Mouse (Mus musculus) heart, postnatal 0 days (tissue): ENCODE measurements at regions not wholly inside any gene's neighbourhood (a gene's known extent, or its start where the extent isn't known, plus 50 kb on each side); places are given as distances from the start of the nearest gene placed in this dataset.

Experiments
- ATAC-seq: fragments of 200-750 bp; cut with Nextera tagmentation; 2 replicates; pipeline ENCODE4 v1.8.0; 2017; ENCODE audit warnings: low read depth, moderate number of reproducible peaks, moderate library complexity; ENCODE audit not compliant: insufficient read depth
- DNase-seq: peaks from one replicate; pipeline ENCODE4 v3.0.0-alpha.2; 2016; ENCODE audit warnings: low spot score
- H3K27ac ChIP-seq: fragments of 300-500 bp; sonication (generic); 2 replicates; pipeline ENCODE4 v1.5.1; 2014; ENCODE audit warnings: low read depth, mild to moderate bottlenecking
- H3K27me3 ChIP-seq: fragments of 300-500 bp; sonication (generic); 2 replicates; pipeline ENCODE4 v1.6.1; 2014; ENCODE audit warnings: low read length, mixed read lengths; ENCODE audit not compliant: control insufficient read depth, insufficient read depth
- H3K36me3 ChIP-seq: fragments of 300-500 bp; sonication (generic); replicated peaks from 2 replicates; pipeline ENCODE4 v1.6.1; 2014; ENCODE audit warnings: low read length, mixed read lengths; ENCODE audit not compliant: control insufficient read depth, insufficient read depth
- H3K4me1 ChIP-seq: fragments of 300-500 bp; sonication (generic); 2 replicates; pipeline ENCODE4 v1.6.1; 2014; ENCODE audit warnings: antibody characterized with exemption; ENCODE audit not compliant: control insufficient read depth, insufficient read depth
- H3K4me2 ChIP-seq: fragments of 300-500 bp; sonication (generic); 2 replicates; pipeline ENCODE4 v1.6.1; 2014; ENCODE audit warnings: low read depth, mild to moderate bottlenecking, low read length, moderate library complexity
- H3K4me3 ChIP-seq: fragments of 300-500 bp; sonication (generic); 2 replicates; pipeline ENCODE4 v1.5.1; 2014; ENCODE audit warnings: low read depth, low read length
- H3K9ac ChIP-seq: fragments of 300-500 bp; sonication (generic); replicated peaks from 2 replicates; pipeline ENCODE4 v1.6.1; 2014; ENCODE audit warnings: low read depth, low read length, mixed read lengths
- H3K9me3 ChIP-seq: fragments of 300-500 bp; sonication (generic); replicated peaks from 2 replicates; pipeline ENCODE4 v1.6.1; 2016; ENCODE audit warnings: low read length; ENCODE audit not compliant: control insufficient read depth
- CTCF ChIP-seq: IDR thresholded peaks from 2 replicates; pipeline ENCODE4 v1.5.1; 2016; ENCODE audit warnings: antibody characterized with exemption, control low read depth, low read depth
- EP300 ChIP-seq: IDR thresholded peaks from 2 replicates; pipeline ENCODE4 v1.6.1; 2016; ENCODE audit warnings: antibody characterized with exemption, low read depth
- WGBS: fragments of 180-500 bp; shearing (Covaris S2); extraction: QIAGEN DNeasy Blood & Tissue Kit; methylation state at CpG from one replicate; pipeline ENCODE4 v1.1.7; 2014; 5-methylcytosine and 5-hydroxymethylcytosine counted together

DNA sequence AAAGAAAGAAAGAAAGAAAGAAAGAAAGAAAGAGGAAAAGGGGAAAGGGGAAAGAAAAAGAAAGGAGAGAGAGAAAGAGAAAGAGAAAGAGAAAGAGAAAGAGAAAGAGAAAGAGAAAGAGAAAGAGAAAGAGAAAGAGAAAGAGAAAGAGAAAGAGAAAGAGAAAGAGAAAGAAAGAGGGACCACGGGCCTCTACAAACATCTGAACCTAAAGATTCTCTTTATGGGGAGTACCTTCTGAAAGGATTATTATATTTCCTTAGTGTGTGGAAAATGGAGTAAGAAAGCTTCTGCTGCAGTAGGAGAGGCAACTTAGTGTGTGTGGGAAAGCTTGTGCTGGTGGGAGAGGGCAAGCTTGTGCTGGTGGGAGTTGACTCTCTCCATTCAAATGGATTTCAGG lies 147.1 kb downstream of the Cth start:
- ATAC-seq (no peak), DNase-seq (no peak)
- H3K4me3 ChIP-seq: no peak overlapping the region
- no peaks in the 10 kb centered on the region for H3K4me1 ChIP-seq
- TF ChIP-seq EP300: no peak
- TF ChIP-seq CTCF: no peak
- WGBS: 89% methylated on average over 1 of the region's 1 CpGs
- no peak overlapping the region for H3K9ac ChIP-seq
- H3K9me3 ChIP-seq: no peaks in the 10 kb centered on the region
- H3K27ac ChIP-seq: no peak overlapping the region
- H3K4me2 ChIP-seq: no peak overlapping the region
- no peaks in the 10 kb centered on the region for H3K36me3 ChIP-seq
- no peaks in the 10 kb centered on the region for H3K27me3 ChIP-seq

DNA sequence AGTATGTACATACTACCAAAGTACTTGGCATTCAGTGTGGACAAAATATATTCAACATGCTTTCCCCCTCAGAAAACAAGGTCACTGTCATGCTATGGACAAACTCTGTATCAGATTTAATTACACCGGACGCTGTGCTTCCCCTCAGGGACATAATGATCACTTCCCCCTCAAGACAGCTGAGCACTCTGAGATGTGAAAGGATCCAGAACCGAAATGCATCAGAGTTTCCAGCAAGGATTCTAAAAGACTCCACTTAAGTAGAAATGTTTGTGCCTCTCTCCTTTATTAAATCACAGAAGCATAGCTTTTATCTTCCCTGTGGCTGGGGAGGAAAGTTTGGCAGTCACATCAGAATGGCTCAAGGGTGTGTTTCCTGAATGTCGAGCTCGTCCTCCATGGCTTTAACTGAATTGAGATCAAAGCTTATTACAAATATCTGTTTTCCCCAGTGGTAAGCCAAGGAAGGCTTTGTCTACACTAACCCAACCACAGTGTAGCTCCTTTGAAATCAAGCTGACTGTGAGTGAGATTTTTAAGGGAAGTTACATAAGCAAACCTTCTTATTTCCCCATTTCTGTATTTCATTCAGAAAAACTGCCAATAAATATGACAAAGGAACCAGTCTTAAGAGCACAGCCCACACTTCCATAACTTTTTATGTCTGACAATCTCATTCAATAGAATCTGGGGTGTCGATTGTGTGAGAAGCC lies 161.2 kb downstream of the Cth start:
- no peaks in the 10 kb centered on the region for H3K9me3 ChIP-seq
- H3K27ac ChIP-seq: peak overlapping the region; percentile 51; the same call in 1 of the 2 replicates
- ATAC-seq: no peak
- no peak for DNase-seq
- WGBS: 17% methylated on average over 6 of the region's 6 CpGs
- H3K4me3 ChIP-seq: no peak overlapping the region
- no peak overlapping the region for H3K9ac ChIP-seq
- H3K27me3 ChIP-seq: no peaks in the 10 kb centered on the region
- no peak overlapping the region for H3K4me2 ChIP-seq
- H3K36me3 ChIP-seq: no peaks in the 10 kb centered on the region
- TF ChIP-seq EP300 (no peak), CTCF (no peak)
- H3K4me1 ChIP-seq: peaks cover 9% of the 10 kb centered on the region

GRCm38 (mm10) chr3:157759856-157760255 lies 165.0 kb downstream of the Cth start:
- Histone ChIP-seq H3K4me2 (no peak overlapping the region), H3K9ac (no peak overlapping the region), H3K4me1 (peaks cover 9% of the 10 kb centered on the region), H3K36me3 (no peaks in the 10 kb centered on the region), H3K4me3 (no peak overlapping the region), H3K27ac (no peak overlapping the region), H3K9me3 (no peaks in the 10 kb centered on the region), H3K27me3 (no peaks in the 10 kb centered on the region)
- DNase-seq (no peak), ATAC-seq (no peak)
- no peak for TF ChIP-seq CTCF
- no peak for TF ChIP-seq EP300
- 98% methylated on average over 1 of the region's 1 CpGs for WGBS

GRCm38 (mm10) chr3:157754826-157755225 lies 170.1 kb downstream of the Cth start:
- no peak for TF ChIP-seq CTCF
- no peak for TF ChIP-seq EP300
- H3K36me3 ChIP-seq: no peaks in the 10 kb centered on the region
- H3K9me3 ChIP-seq: no peaks in the 10 kb centered on the region
- H3K4me2 ChIP-seq: no peak overlapping the region
- H3K27ac ChIP-seq: no peak overlapping the region
- H3K4me3 ChIP-seq: no peak overlapping the region
- WGBS: 23% methylated on average over 4 of the region's 4 CpGs
- no peaks in the 10 kb centered on the region; the same call in 1 of the 2 replicates for H3K4me1 ChIP-seq
- H3K27me3 ChIP-seq: no peaks in the 10 kb centered on the region
- DNase-seq (peak; percentile 30), ATAC-seq (peak; percentile 71; the same call in 1 of the 2 replicates)
- no peak overlapping the region for H3K9ac ChIP-seq

GRCm38 (mm10) chr3:157750266-157750665 lies 174.6 kb downstream of the Cth start:
- 60% methylated on average over 3 of the region's 3 CpGs for WGBS
- Histone ChIP-seq H3K27me3 (no peaks in the 10 kb centered on the region), H3K27ac (no peak overlapping the region), H3K36me3 (no peaks in the 10 kb centered on the region), H3K4me1 (no peaks in the 10 kb centered on the region; the same call in 1 of the 2 replicates), H3K9me3 (no peaks in the 10 kb centered on the region), H3K4me2 (no peak overlapping the region), H3K4me3 (no peak overlapping the region), H3K9ac (no peak overlapping the region)
- no peak for TF ChIP-seq CTCF
- TF ChIP-seq EP300: no peak
- ATAC-seq: no peak
- no peak for DNase-seq
